20 mouse cellular contexts compared by ENCODE assay signal in genomic region chr1:152269936-152270702, GRCm38 (mm10).
DNase-seq lines count a peak whose midpoint lies in the region; ATAC-seq and TF ChIP-seq lines count a peak whose summit lies in the region.
"Had no signal": no experiment of that assay in that cellular context is flagged by ENCODE, and none has a peak within 500 bp of the region (broad histone marks: within the 10 kb centered on the region; RNA-seq: fewer than 3 reads in every experiment).

No protein-coding gene starts in this region.

- WGBS in hindbrain, embryonic 13.5 days, result 61% methylated on average over 10 of the region's 10 CpGs
- 57% methylated on average over 10 of the region's 10 CpGs for WGBS in hindbrain, postnatal 0 days
- 58% methylated on average over 10 of the region's 10 CpGs for WGBS in hindbrain, embryonic 16.5 days

- H3K9me3 ChIP-seq in hindbrain, embryonic 13.5 days, result no peaks in the 10 kb centered on the region
- no peaks in the 10 kb centered on the region for H3K9me3 ChIP-seq in hindbrain, postnatal 0 days (ENCODE audit: low read length)
- no peaks in the 10 kb centered on the region for H3K9me3 ChIP-seq in hindbrain, embryonic 16.5 days (ENCODE audit: control insufficient read depth, low read length)
- H3K9me3 ChIP-seq: forebrain, embryonic 13.5 days; liver, embryonic 13.5 days; neural tube, embryonic 15.5 days had no signal

- H3K36me3 ChIP-seq in hindbrain, embryonic 13.5 days, result no peaks in the 10 kb centered on the region
- H3K36me3 ChIP-seq in hindbrain, postnatal 0 days (ENCODE audit: insufficient read depth, low read length), result no peaks in the 10 kb centered on the region
- no peaks in the 10 kb centered on the region for H3K36me3 ChIP-seq in hindbrain, embryonic 16.5 days (ENCODE audit: control insufficient read depth, insufficient read depth, low read length)
- H3K36me3 ChIP-seq: liver, embryonic 13.5 days; neural tube, embryonic 15.5 days had no signal

- no peaks in the 10 kb centered on the region for H3K27me3 ChIP-seq in hindbrain, embryonic 13.5 days
- no peaks in the 10 kb centered on the region for H3K27me3 ChIP-seq in hindbrain, postnatal 0 days (ENCODE audit: insufficient read depth, low read length)
- no peaks in the 10 kb centered on the region for H3K27me3 ChIP-seq in hindbrain, embryonic 16.5 days (replicated peaks; ENCODE audit: control insufficient read depth, insufficient read depth, low read length)
- H3K27me3 ChIP-seq: forebrain, embryonic 13.5 days; liver, embryonic 13.5 days; neural tube, embryonic 15.5 days had no signal

- DNase-seq in hindbrain, postnatal 0 days (ENCODE audit: low spot score), result no peak
- DNase-seq in retina, postnatal 1 day, result peak; percentile 23
- no peak for DNase-seq in retina, embryonic 14.5 days (ENCODE audit: low spot score)
- DNase-seq in testis, postnatal 10 days (ENCODE audit: low spot score), result no peak
- DNase-seq in spleen, adult 18-20 months, result no peak
- DNase-seq: adrenal gland, postnatal 14 days; cerebellum, adult 9-10 months; gastrocnemius, adult 2 months; kidney, adult 18-20 months; kidney, postnatal 4 days; liver, embryonic 13.5 days; lung, embryonic 14.5 days; lung, postnatal 36 days; thymus, postnatal 14 days had no signal

- peak overlapping the region; percentile 60; the same call in 1 of the 2 replicates for H3K27ac ChIP-seq in hindbrain, embryonic 13.5 days
- no peak overlapping the region for H3K27ac ChIP-seq in hindbrain, postnatal 0 days
- no peak overlapping the region for H3K27ac ChIP-seq in hindbrain, embryonic 16.5 days (ENCODE audit: low read depth, low read length)
- H3K27ac ChIP-seq: forebrain, embryonic 13.5 days; gastrocnemius, adult 2 months; left cerebral cortex, adult 2 months; liver, embryonic 13.5 days; neural tube, embryonic 15.5 days had no signal

- H3K4me1 ChIP-seq in hindbrain, embryonic 13.5 days (replicated peaks), result peaks cover 10% of the 10 kb centered on the region; the same call in 1 of the 2 replicates
- no peaks in the 10 kb centered on the region for H3K4me1 ChIP-seq in hindbrain, postnatal 0 days (ENCODE audit: insufficient read depth, low read length)
- H3K4me1 ChIP-seq in hindbrain, embryonic 16.5 days (ENCODE audit: control insufficient read depth, insufficient read depth, low read depth, low read length), result no peaks in the 10 kb centered on the region
- H3K4me1 ChIP-seq: forebrain, embryonic 13.5 days; liver, embryonic 13.5 days; neural tube, embryonic 15.5 days had no signal

- no peak for ATAC-seq in hindbrain, embryonic 13.5 days (ENCODE audit: low FRiP score)
- no peak for ATAC-seq in hindbrain, postnatal 0 days
- peak; percentile 58; the same call in 1 of the 2 replicates for ATAC-seq in hindbrain, embryonic 16.5 days
- ATAC-seq: forebrain, embryonic 13.5 days had no signal

- no peak overlapping the region for H3K9ac ChIP-seq in hindbrain, embryonic 13.5 days
- no peak overlapping the region for H3K9ac ChIP-seq in hindbrain, postnatal 0 days (replicated peaks; ENCODE audit: low read length)
- no peak overlapping the region for H3K9ac ChIP-seq in hindbrain, embryonic 16.5 days (ENCODE audit: low read depth, low read length)
- H3K9ac ChIP-seq: forebrain, embryonic 13.5 days; liver, embryonic 13.5 days; lung, embryonic 14.5 days; neural tube, embryonic 15.5 days had no signal

- H3K4me3 ChIP-seq in hindbrain, embryonic 13.5 days, result no peak overlapping the region
- no peak overlapping the region for H3K4me3 ChIP-seq in hindbrain, postnatal 0 days (ENCODE audit: low read length)
- no peak overlapping the region for H3K4me3 ChIP-seq in hindbrain, embryonic 16.5 days (ENCODE audit: low read length)
- H3K4me3 ChIP-seq: forebrain, embryonic 13.5 days; gastrocnemius, adult 2 months; left cerebral cortex, adult 2 months; liver, embryonic 13.5 days; neural tube, embryonic 15.5 days had no signal

- TF ChIP-seq CTCF in hindbrain, postnatal 0 days (IDR thresholded peaks at IDR 0.05; ENCODE audit: low read depth), result no peak

- H3K4me2 ChIP-seq in hindbrain, embryonic 13.5 days, result no peak overlapping the region
- H3K4me2 ChIP-seq in hindbrain, postnatal 0 days (ENCODE audit: low read depth, low read length), result no peak overlapping the region
- H3K4me2 ChIP-seq in hindbrain, embryonic 16.5 days (ENCODE audit: low read length), result no peak overlapping the region
- H3K4me2 ChIP-seq: forebrain, embryonic 13.5 days; heart, embryonic 11.5 days; liver, embryonic 13.5 days; lung, embryonic 14.5 days; neural tube, embryonic 15.5 days had no signal
